Comparison of ENCODE assay signal across 17 mouse cellular contexts in the genomic region with DNA sequence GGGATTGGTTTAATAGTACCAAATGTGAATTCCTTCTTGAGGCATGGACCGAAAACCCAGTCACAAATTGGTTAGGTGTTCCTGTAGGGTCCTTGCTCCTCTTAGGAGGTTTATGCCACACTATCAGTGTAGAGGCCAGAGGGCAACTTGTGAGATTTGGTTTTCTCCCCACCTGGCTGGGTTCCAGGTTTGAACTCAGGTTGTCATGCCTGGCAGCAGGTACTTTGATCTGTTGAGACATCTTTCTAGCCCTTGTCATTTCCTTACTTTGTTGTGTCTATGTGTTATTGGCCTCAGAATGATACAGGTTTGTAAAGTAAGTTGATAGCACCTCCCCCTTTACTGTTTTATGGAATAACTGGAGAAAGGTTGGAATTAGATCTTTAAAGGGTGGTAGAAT.
A peak's percentile ranks its signal among the peaks of the same experiment; 100 is the strongest.
DNase-seq lines count a peak whose midpoint lies in the region; ATAC-seq and TF ChIP-seq lines count a peak whose summit lies in the region.
"Had no signal": no experiment of that assay in that cellular context is flagged by ENCODE, and none has a peak within 500 bp of the region (broad histone marks: within the 10 kb centered on the region; RNA-seq: fewer than 3 reads in every experiment).

No protein-coding gene starts in this region.

- H3K4me2 ChIP-seq in intestine, postnatal 0 days (replicated peaks; ENCODE audit: low read depth): no peak overlapping the region
- no peak overlapping the region for H3K4me2 ChIP-seq in intestine, embryonic 16.5 days (ENCODE audit: low read depth, low read length)
- no peak overlapping the region for H3K4me2 ChIP-seq in liver, postnatal 0 days (ENCODE audit: low read depth, low read length)
- H3K4me2 ChIP-seq in liver, embryonic 11.5 days: no peak overlapping the region
- H3K4me2 ChIP-seq: embryonic facial prominence, embryonic 13.5 days; embryonic facial prominence, embryonic 15.5 days; forebrain, embryonic 12.5 days had no signal

- ATAC-seq in intestine, postnatal 0 days: peak; percentile 51; the same call in 1 of the 2 replicates
- no peak for ATAC-seq in intestine, embryonic 16.5 days
- ATAC-seq in liver, postnatal 0 days: no peak; the same call in 1 of the 2 replicates
- no peak for ATAC-seq in liver, embryonic 11.5 days (replicated peaks; ENCODE audit: low FRiP score)
- ATAC-seq: forebrain, embryonic 14.5 days; forebrain, embryonic 16.5 days had no signal

- WGBS in intestine, postnatal 0 days: 98% methylated on average over 1 of the region's 1 CpGs
- WGBS in intestine, embryonic 16.5 days: 93% methylated on average over 1 of the region's 1 CpGs
- 96% methylated on average over 1 of the region's 1 CpGs for WGBS in liver, postnatal 0 days (ENCODE audit: insufficient replicate concordance)
- 96% methylated on average over 1 of the region's 1 CpGs for WGBS in liver, embryonic 11.5 days

- H3K36me3 ChIP-seq in intestine, postnatal 0 days (ENCODE audit: control insufficient read depth, insufficient read depth): no peaks in the 10 kb centered on the region
- no peaks in the 10 kb centered on the region for H3K36me3 ChIP-seq in intestine, embryonic 16.5 days (ENCODE audit: control insufficient read depth, insufficient read depth, low read length)
- H3K36me3 ChIP-seq in liver, postnatal 0 days (replicated peaks; ENCODE audit: insufficient read depth, low read length): no peaks in the 10 kb centered on the region
- H3K36me3 ChIP-seq in liver, embryonic 11.5 days (ENCODE audit: control insufficient read depth, insufficient read depth, low read length): no peaks in the 10 kb centered on the region
- H3K36me3 ChIP-seq: embryonic facial prominence, embryonic 13.5 days; embryonic facial prominence, embryonic 15.5 days; forebrain, embryonic 12.5 days had no signal

- no peaks in the 10 kb centered on the region for H3K4me1 ChIP-seq in intestine, postnatal 0 days (replicated peaks; ENCODE audit: control insufficient read depth, insufficient read depth, low read length)
- no peaks in the 10 kb centered on the region for H3K4me1 ChIP-seq in intestine, embryonic 16.5 days (ENCODE audit: control insufficient read depth, insufficient read depth, low read length)
- H3K4me1 ChIP-seq in liver, postnatal 0 days (ENCODE audit: insufficient read depth): no peaks in the 10 kb centered on the region
- no peaks in the 10 kb centered on the region for H3K4me1 ChIP-seq in liver, embryonic 11.5 days (replicated peaks; ENCODE audit: control insufficient read depth, insufficient read depth, low read length)
- H3K4me1 ChIP-seq: embryonic facial prominence, embryonic 15.5 days; forebrain, embryonic 12.5 days had no signal

- no peak overlapping the region for H3K4me3 ChIP-seq in intestine, postnatal 0 days (ENCODE audit: low read depth, low read length)
- H3K4me3 ChIP-seq in intestine, embryonic 16.5 days (ENCODE audit: low read length): no peak overlapping the region
- no peak overlapping the region for H3K4me3 ChIP-seq in liver, postnatal 0 days (ENCODE audit: low read depth, low read length)
- no peak overlapping the region for H3K4me3 ChIP-seq in liver, embryonic 11.5 days (ENCODE audit: low read depth, low read length)
- H3K4me3 ChIP-seq: embryonic facial prominence, embryonic 13.5 days; embryonic facial prominence, embryonic 15.5 days; erythroblast, embryonic 14.5 days; forebrain, embryonic 10.5 days; forebrain, embryonic 12.5 days had no signal

- no peaks in the 10 kb centered on the region for H3K9me3 ChIP-seq in intestine, postnatal 0 days (ENCODE audit: control insufficient read depth)
- no peaks in the 10 kb centered on the region for H3K9me3 ChIP-seq in intestine, embryonic 16.5 days (ENCODE audit: control insufficient read depth, low read length)
- no peaks in the 10 kb centered on the region for H3K9me3 ChIP-seq in liver, postnatal 0 days (ENCODE audit: low read length)
- no peaks in the 10 kb centered on the region for H3K9me3 ChIP-seq in liver, embryonic 11.5 days (ENCODE audit: control insufficient read depth, low read length)
- H3K9me3 ChIP-seq: embryonic facial prominence, embryonic 13.5 days; embryonic facial prominence, embryonic 15.5 days; forebrain, embryonic 10.5 days; forebrain, embryonic 12.5 days had no signal

- no peak overlapping the region for H3K9ac ChIP-seq in intestine, postnatal 0 days (ENCODE audit: low read depth, low read length)
- no peak overlapping the region for H3K9ac ChIP-seq in intestine, embryonic 16.5 days (ENCODE audit: low read depth, low read length)
- H3K9ac ChIP-seq in liver, postnatal 0 days (replicated peaks): no peak overlapping the region
- no peak overlapping the region for H3K9ac ChIP-seq in liver, embryonic 11.5 days (ENCODE audit: low read depth, low read length)
- H3K9ac ChIP-seq: embryonic facial prominence, embryonic 13.5 days; embryonic facial prominence, embryonic 15.5 days; forebrain, embryonic 12.5 days had no signal

- TF ChIP-seq EP300 in liver, postnatal 0 days (IDR thresholded peaks at IDR 0.05; ENCODE audit: low read depth): no peak

- no peaks in the 10 kb centered on the region for H3K27me3 ChIP-seq in intestine, postnatal 0 days (replicated peaks; ENCODE audit: control insufficient read depth, insufficient read depth, low read length)
- H3K27me3 ChIP-seq in intestine, embryonic 16.5 days (replicated peaks; ENCODE audit: control insufficient read depth, insufficient read depth, low read length): no peaks in the 10 kb centered on the region
- no peaks in the 10 kb centered on the region for H3K27me3 ChIP-seq in liver, postnatal 0 days (ENCODE audit: insufficient read depth, low read length)
- no peaks in the 10 kb centered on the region for H3K27me3 ChIP-seq in liver, embryonic 11.5 days (replicated peaks; ENCODE audit: control insufficient read depth, insufficient read depth, low read length)
- H3K27me3 ChIP-seq: embryonic facial prominence, embryonic 13.5 days; embryonic facial prominence, embryonic 15.5 days; forebrain, embryonic 12.5 days had no signal

- peak; percentile 12 for DNase-seq in cerebellum, adult 9-11 months
- DNase-seq in cerebellum, postnatal 4 days (ENCODE audit: low spot score in 2 of 2): no peak
- DNase-seq in liver, postnatal 0 days: peak; percentile 29
- DNase-seq in liver, embryonic 11.5 days (ENCODE audit: low spot score): no peak
- DNase-seq: adrenal gland, adult 2 months; adrenal gland, postnatal 10 days; adrenal gland, postnatal 25 days; embryo, embryonic 11 days had no signal

- no peak overlapping the region for H3K27ac ChIP-seq in intestine, postnatal 0 days (ENCODE audit: low read depth, low read length)
- no peak overlapping the region for H3K27ac ChIP-seq in intestine, embryonic 16.5 days (ENCODE audit: low read length)
- H3K27ac ChIP-seq in liver, postnatal 0 days (ENCODE audit: low read depth): no peak overlapping the region
- H3K27ac ChIP-seq in liver, embryonic 11.5 days (ENCODE audit: low read depth, low read length): no peak overlapping the region
- H3K27ac ChIP-seq: embryonic facial prominence, embryonic 13.5 days; embryonic facial prominence, embryonic 15.5 days; forebrain, embryonic 10.5 days; forebrain, embryonic 12.5 days had no signal

- no peak for TF ChIP-seq CTCF in intestine, postnatal 0 days (IDR thresholded peaks at IDR 0.05; ENCODE audit: low read depth)
- TF ChIP-seq CTCF in liver, postnatal 0 days (IDR thresholded peaks at IDR 0.05; ENCODE audit: low read depth): no peak

Comparison
In these comparisons a context has a peak if more than half of its experiments do, and no peak if none do; other contexts are left out.
1. DNase-seq: peak in cerebellum, adult 9-11 months (single experiment) and liver, postnatal 0 days (single experiment); none in cerebellum, postnatal 4 days (0 of 2) and liver, embryonic 11.5 days (single experiment).